Mouse (Mus musculus) layer of hippocampus, postnatal 36 days (tissue): ENCODE measurements around the gene Casp7. TPM values are rescaled to one million over a fixed set of nuclear protein-coding genes. Genes with fewer than 3 reads are reported as not detected.

Experiments
- DNase-seq, 2 experiments: peaks; one replicate each; pipeline ENCODE4 v3.0.0; 2022
- total RNA-seq, 2 experiments: library from RNA; stranded (reverse); gene quantifications; 2 replicates each; pipeline ENCODE4 v1.2.3; 2021

Gene Casp7
- total RNA-seq, 2 experiments from 2014 or later = 1.3 to 1.9 TPM

GRCm38 (mm10) chr19:56470286-56471020 is 73.5 kb downstream of the Casp7 start:
- DNase-seq = no peak

GRCm38 (mm10) chr19:56471934-56472333 is 75.0 kb downstream of the Casp7 start:
- DNase-seq = no peak

- no peak for DNase-seq
Observed at GRCm38 (mm10) chr19:56474869-56475550, 78.1 kb downstream of the Casp7 start.

GRCm38 (mm10) chr19:56476546-56476945 is 79.6 kb downstream of the Casp7 start:
- DNase-seq = no peak

GRCm38 (mm10) chr19:56477253-56477652 is 80.3 kb downstream of the Casp7 start:
- DNase-seq = no peak

- no peak for DNase-seq
Observed at GRCm38 (mm10) chr19:56477832-56478231, 80.9 kb downstream of the Casp7 start.

GRCm38 (mm10) chr19:56484630-56485375 is 87.9 kb downstream of the Casp7 start:
- DNase-seq = no peak

GRCm38 (mm10) chr19:56485376-56486271 is 88.7 kb downstream of the Casp7 start:
- no peak for DNase-seq

- no peak for DNase-seq
Observed at GRCm38 (mm10) chr19:56486926-56487325, 90.0 kb downstream of the Casp7 start.

GRCm38 (mm10) chr19:56487339-56487738 is 90.4 kb downstream of the Casp7 start:
- DNase-seq = no peak

- no peak for DNase-seq
Observed at GRCm38 (mm10) chr19:56489601-56490000, 92.7 kb downstream of the Casp7 start.

Other genes with a start within 250 kb of the Casp7 start
- not detected for gene Habp2, start 110.0 kb upstream of the Casp7 start, total RNA-seq
- under 1 TPM; 0.07 to 0.08 TPM for gene Nrap, start 7.1 kb upstream of the Casp7 start, total RNA-seq
- under 1 TPM; 0.22 to 0.33 TPM for gene Plekhs1, start 64.5 kb downstream of the Casp7 start, total RNA-seq
- 1 to 10 TPM; 6.1 to 6.4 TPM for gene Dclre1a, start 151.1 kb downstream of the Casp7 start, total RNA-seq
- gene Nhlrc2, start 151.1 kb downstream of the Casp7 start, total RNA-seq = 10 to 100 TPM; 11.5 to 13.4 TPM